Mouse (Mus musculus): ENCODE measurements at regions not wholly inside any gene's neighbourhood (a gene's known extent, or its start where the extent isn't known, plus 50 kb on each side); places are given as distances from the start of the nearest gene placed in this dataset.

- Histone ChIP-seq H3K4me3 (ENCODE audit: insufficient read depth, low read length) (no peak overlapping the region), H3K4me1 (ENCODE audit: control insufficient read depth, insufficient read depth, low read length) (peaks cover 14% of the 10 kb centered on the region), H3K27ac (ENCODE audit: insufficient read depth, low read depth, low read length) (no peak overlapping the region)
- TF ChIP-seq POLR2A (IDR thresholded peaks at IDR 0.05; ENCODE audit: borderline replicate concordance, low read depth, low read length) (no peak), CTCF (IDR thresholded peaks at IDR 0.05; ENCODE audit: low read depth, low read length) (no peak)
Measured at GRCm38 (mm10) chr2:79141961-79142360, 113.3 kb upstream of the Itga4 start.

GRCm38 (mm10) chr2:79143196-79143595 lies 112.0 kb upstream of the Itga4 start:
- TF ChIP-seq CTCF (IDR thresholded peaks at IDR 0.05; ENCODE audit: low read depth, low read length): no peak
- H3K27ac ChIP-seq (ENCODE audit: insufficient read depth, low read depth, low read length): no peak overlapping the region
- no peak overlapping the region for H3K4me3 ChIP-seq (ENCODE audit: insufficient read depth, low read length)
- peaks cover 8% of the 10 kb centered on the region for H3K4me1 ChIP-seq (ENCODE audit: control insufficient read depth, insufficient read depth, low read length)

- Histone ChIP-seq H3K27ac (ENCODE audit: insufficient read depth, low read depth, low read length) (peak overlapping the region; percentile 53), H3K4me1 (ENCODE audit: control insufficient read depth, insufficient read depth, low read length) (peaks cover 15% of the 10 kb centered on the region), H3K4me3 (ENCODE audit: insufficient read depth, low read length) (no peak overlapping the region)
- TF ChIP-seq CTCF (IDR thresholded peaks at IDR 0.05; ENCODE audit: low read depth, low read length) (no peak), POLR2A (IDR thresholded peaks at IDR 0.05; ENCODE audit: borderline replicate concordance, low read depth, low read length) (no peak)
Measured at GRCm38 (mm10) chr2:79145897-79146296, 109.3 kb upstream of the Itga4 start.

- Histone ChIP-seq H3K27ac (ENCODE audit: insufficient read depth, low read depth, low read length) (0 out of 2 replicates have a peak overlapping the region, but pooled peaks have one; percentile 53), H3K4me1 (ENCODE audit: control insufficient read depth, insufficient read depth, low read length) (peaks cover 15% of the 10 kb centered on the region), H3K4me3 (ENCODE audit: insufficient read depth, low read length) (no peak overlapping the region)
- TF ChIP-seq POLR2A (IDR thresholded peaks at IDR 0.05; ENCODE audit: borderline replicate concordance, low read depth, low read length): no peak
- TF ChIP-seq CTCF (IDR thresholded peaks at IDR 0.05; ENCODE audit: low read depth, low read length): no peak
Measured at GRCm38 (mm10) chr2:79146563-79146962, 108.7 kb upstream of the Itga4 start.

GRCm38 (mm10) chr2:79149012-79149698 lies 106.1 kb upstream of the Itga4 start:
- no peak overlapping the region for H3K27ac ChIP-seq (ENCODE audit: insufficient read depth, low read depth, low read length)
- H3K4me1 ChIP-seq (ENCODE audit: control insufficient read depth, insufficient read depth, low read length): peaks cover 15% of the 10 kb centered on the region
- no peak overlapping the region for H3K4me3 ChIP-seq (ENCODE audit: insufficient read depth, low read length)
- no peak for TF ChIP-seq POLR2A (IDR thresholded peaks at IDR 0.05; ENCODE audit: borderline replicate concordance, low read depth, low read length)
- TF ChIP-seq CTCF (IDR thresholded peaks at IDR 0.05; ENCODE audit: low read depth, low read length): no peak

- peaks cover 8% of the 10 kb centered on the region for H3K4me1 ChIP-seq (ENCODE audit: control insufficient read depth, insufficient read depth, low read length)
- TF ChIP-seq POLR2A (IDR thresholded peaks at IDR 0.05; ENCODE audit: borderline replicate concordance, low read depth, low read length): no peak
- no peak for TF ChIP-seq CTCF (IDR thresholded peaks at IDR 0.05; ENCODE audit: low read depth, low read length)
- no peak overlapping the region for H3K27ac ChIP-seq (ENCODE audit: insufficient read depth, low read depth, low read length)
- H3K4me3 ChIP-seq (ENCODE audit: insufficient read depth, low read length): no peak overlapping the region
Measured at GRCm38 (mm10) chr2:79151610-79152009, 103.6 kb upstream of the Itga4 start.

GRCm38 (mm10) chr2:79152031-79152694 lies 103.1 kb upstream of the Itga4 start:
- Histone ChIP-seq H3K27ac (ENCODE audit: insufficient read depth, low read depth, low read length) (no peak overlapping the region), H3K4me1 (ENCODE audit: control insufficient read depth, insufficient read depth, low read length) (peaks cover 7% of the 10 kb centered on the region), H3K4me3 (ENCODE audit: insufficient read depth, low read length) (no peak overlapping the region)
- no peak for TF ChIP-seq POLR2A (IDR thresholded peaks at IDR 0.05; ENCODE audit: borderline replicate concordance, low read depth, low read length)
- no peak for TF ChIP-seq CTCF (IDR thresholded peaks at IDR 0.05; ENCODE audit: low read depth, low read length)

- peaks cover 7% of the 10 kb centered on the region for H3K4me1 ChIP-seq (ENCODE audit: control insufficient read depth, insufficient read depth, low read length)
- no peak for TF ChIP-seq CTCF (IDR thresholded peaks at IDR 0.05; ENCODE audit: low read depth, low read length)
- TF ChIP-seq POLR2A (IDR thresholded peaks at IDR 0.05; ENCODE audit: borderline replicate concordance, low read depth, low read length): no peak
- H3K4me3 ChIP-seq (ENCODE audit: insufficient read depth, low read length): no peak overlapping the region
- no peak overlapping the region for H3K27ac ChIP-seq (ENCODE audit: insufficient read depth, low read depth, low read length)
Measured at GRCm38 (mm10) chr2:79152695-79153057, 102.5 kb upstream of the Itga4 start.

- Histone ChIP-seq H3K27ac (ENCODE audit: insufficient read depth, low read depth, low read length) (no peak overlapping the region), H3K4me1 (ENCODE audit: control insufficient read depth, insufficient read depth, low read length) (peaks cover 7% of the 10 kb centered on the region), H3K4me3 (ENCODE audit: insufficient read depth, low read length) (no peak overlapping the region)
- no peak for TF ChIP-seq POLR2A (IDR thresholded peaks at IDR 0.05; ENCODE audit: borderline replicate concordance, low read depth, low read length)
- TF ChIP-seq CTCF (IDR thresholded peaks at IDR 0.05; ENCODE audit: low read depth, low read length): no peak
Measured at GRCm38 (mm10) chr2:79153070-79153469, 102.2 kb upstream of the Itga4 start.

GRCm38 (mm10) chr2:79158450-79159055 lies 96.7 kb upstream of the Itga4 start:
- H3K27ac ChIP-seq (ENCODE audit: insufficient read depth, low read depth, low read length): no peak overlapping the region
- peaks cover 3% of the 10 kb centered on the region; the same call in 1 of the 2 replicates for H3K4me1 ChIP-seq (ENCODE audit: control insufficient read depth, insufficient read depth, low read length)
- no peak for TF ChIP-seq CTCF (IDR thresholded peaks at IDR 0.05; ENCODE audit: low read depth, low read length)
- TF ChIP-seq POLR2A (IDR thresholded peaks at IDR 0.05; ENCODE audit: borderline replicate concordance, low read depth, low read length): no peak
- no peak overlapping the region for H3K4me3 ChIP-seq (ENCODE audit: insufficient read depth, low read length)
